Mouse (Mus musculus): ENCODE data around the gene Plekha7. TPM values are rescaled to one million over a fixed set of nuclear protein-coding genes. Genes with fewer than 3 reads are reported as not detected.
A peak's percentile ranks its signal among the peaks of the same experiment; 100 is the strongest.

The Plekha7 gene
- polyA plus RNA-seq, 1 experiment from 2014 or later = 7.2 TPM

DNA sequence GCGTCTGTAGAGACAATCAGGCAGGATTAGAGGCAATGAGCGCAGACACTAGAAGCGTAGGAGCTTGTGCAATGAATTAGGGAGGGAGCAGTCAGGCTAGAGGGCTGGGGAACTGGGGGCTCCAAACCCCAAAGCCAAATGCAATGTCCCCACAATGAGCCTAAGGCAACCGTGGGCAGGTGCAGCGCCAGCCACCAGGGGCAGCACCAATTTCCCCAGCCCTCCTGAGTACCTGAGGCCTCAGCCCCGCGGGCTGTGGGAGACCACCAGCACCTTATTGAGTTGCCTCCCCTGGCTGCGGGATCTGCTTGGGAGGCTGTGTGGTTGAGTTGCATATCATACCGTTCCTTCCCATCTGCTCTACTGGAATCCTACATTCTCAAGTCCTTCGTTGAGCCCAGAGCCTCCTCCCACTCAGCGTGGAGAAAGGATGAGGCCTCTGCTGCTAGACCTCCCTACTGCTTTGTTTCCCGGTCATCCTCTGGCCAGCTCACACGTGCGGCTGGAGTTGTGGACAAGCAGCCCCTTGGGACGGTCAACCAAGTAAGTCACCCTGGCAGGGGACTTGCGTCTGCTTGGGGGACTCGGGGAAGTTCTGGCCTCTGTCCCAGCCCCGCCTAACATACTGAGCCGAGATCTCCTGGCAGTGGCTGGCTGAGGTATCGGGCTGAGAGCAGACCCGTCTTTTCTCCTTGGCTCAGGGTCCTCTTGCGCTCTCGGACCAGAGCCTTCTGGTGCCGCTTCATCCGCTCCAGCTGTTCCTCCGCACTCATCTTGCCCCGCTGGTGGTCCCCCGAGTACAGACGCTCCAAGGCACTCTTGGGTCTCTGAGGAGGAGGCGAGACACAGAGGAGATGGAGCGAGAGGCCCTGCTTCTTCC, 173.5 kb downstream of the Plekha7 start:
- no peak overlapping the region for H3K9ac ChIP-seq (ENCODE audit: low read depth, low read length)
- no peak; the same call in 1 of the 2 replicates for ATAC-seq (ENCODE audit: low FRiP score, low TSS enrichment)

DNA sequence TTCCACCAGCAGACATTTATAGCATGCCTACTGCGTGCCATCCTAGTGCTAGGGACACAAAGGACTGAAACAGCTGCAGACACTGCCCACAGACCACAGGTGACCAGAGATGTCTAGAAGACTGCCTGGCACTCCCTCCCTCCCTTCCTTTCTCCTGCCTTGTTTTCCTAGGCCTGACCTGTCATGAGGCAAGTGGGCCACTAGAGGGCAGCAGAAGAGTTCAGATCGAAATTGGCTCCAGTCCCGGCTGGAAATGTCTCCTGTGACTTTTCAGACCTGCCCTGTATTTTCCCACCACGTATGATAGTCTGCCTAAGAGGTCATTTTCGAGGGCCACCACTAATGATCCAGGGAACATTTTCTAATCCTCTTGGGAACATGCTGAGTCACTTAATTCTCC, 176.1 kb downstream of the Plekha7 start:
- Histone ChIP-seq H3K9me3 (ENCODE audit: control insufficient read depth, low read length) (no peaks in the 10 kb centered on the region), H3K4me3 (ENCODE audit: low read length) (no peak overlapping the region), H3K9ac (ENCODE audit: low read depth, low read length) (no peak overlapping the region), H3K36me3 (ENCODE audit: control insufficient read depth, insufficient read depth, low read length) (no peaks in the 10 kb centered on the region), H3K27me3 (ENCODE audit: control insufficient read depth, insufficient read depth, low read length) (no peaks in the 10 kb centered on the region), H3K4me2 (replicated peaks; ENCODE audit: low read depth, low read length) (no peak overlapping the region), H3K27ac (ENCODE audit: low read depth, low read length) (no peak overlapping the region), H3K4me1 (ENCODE audit: control insufficient read depth, insufficient read depth, low read length) (no peaks in the 10 kb centered on the region)
- 4% methylated on average over 5 of the region's 5 CpGs for WGBS
- ATAC-seq (ENCODE audit: low FRiP score, low TSS enrichment) = no peak

More for the DNA sequence above, 173.5 kb downstream of the Plekha7 start:
- no peaks in the 10 kb centered on the region for H3K27me3 ChIP-seq (ENCODE audit: control insufficient read depth, insufficient read depth, low read length)
- H3K4me1 ChIP-seq (ENCODE audit: control insufficient read depth, insufficient read depth, low read length) = no peaks in the 10 kb centered on the region
- no peaks in the 10 kb centered on the region for H3K36me3 ChIP-seq (ENCODE audit: control insufficient read depth, insufficient read depth, low read length)
- H3K27ac ChIP-seq (ENCODE audit: low read depth, low read length) = no peak overlapping the region
- no peak overlapping the region for H3K4me3 ChIP-seq (ENCODE audit: low read length)
- no peaks in the 10 kb centered on the region for H3K9me3 ChIP-seq (ENCODE audit: control insufficient read depth, low read length)
- H3K4me2 ChIP-seq (replicated peaks; ENCODE audit: low read depth, low read length) = no peak overlapping the region
- WGBS = 78% methylated on average over 31 of the region's 31 CpGs

DNA sequence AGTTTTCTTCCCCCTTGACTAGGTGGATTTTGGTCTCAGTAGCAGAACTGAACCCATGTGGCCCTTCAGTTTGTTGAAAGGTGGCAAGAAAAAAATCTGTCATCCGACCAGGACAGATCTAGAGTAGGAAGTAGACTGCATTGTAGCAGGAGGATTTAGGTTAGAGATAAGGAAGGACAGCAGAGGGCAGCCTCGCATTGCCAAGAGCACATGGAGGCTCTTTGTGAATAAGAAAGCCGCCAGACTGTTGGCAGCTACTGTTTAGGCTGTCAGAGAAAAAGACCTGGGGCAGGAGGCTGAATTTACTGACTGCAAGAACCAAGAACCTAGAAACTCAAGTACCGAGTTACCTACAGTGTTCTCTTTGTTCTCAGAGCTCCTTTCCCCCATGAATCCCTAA, 176.8 kb downstream of the Plekha7 start:
- ATAC-seq (ENCODE audit: low FRiP score, low TSS enrichment) = no peak
- Histone ChIP-seq H3K4me1 (ENCODE audit: control insufficient read depth, insufficient read depth, low read length) (no peaks in the 10 kb centered on the region), H3K4me2 (replicated peaks; ENCODE audit: low read depth, low read length) (no peak overlapping the region), H3K27ac (ENCODE audit: low read depth, low read length) (no peak overlapping the region), H3K9ac (ENCODE audit: low read depth, low read length) (no peak overlapping the region), H3K27me3 (ENCODE audit: control insufficient read depth, insufficient read depth, low read length) (no peaks in the 10 kb centered on the region), H3K4me3 (ENCODE audit: low read length) (no peak overlapping the region), H3K36me3 (ENCODE audit: control insufficient read depth, insufficient read depth, low read length) (no peaks in the 10 kb centered on the region), H3K9me3 (ENCODE audit: control insufficient read depth, low read length) (no peaks in the 10 kb centered on the region)
- WGBS = 24% methylated on average over 4 of the region's 4 CpGs

DNA sequence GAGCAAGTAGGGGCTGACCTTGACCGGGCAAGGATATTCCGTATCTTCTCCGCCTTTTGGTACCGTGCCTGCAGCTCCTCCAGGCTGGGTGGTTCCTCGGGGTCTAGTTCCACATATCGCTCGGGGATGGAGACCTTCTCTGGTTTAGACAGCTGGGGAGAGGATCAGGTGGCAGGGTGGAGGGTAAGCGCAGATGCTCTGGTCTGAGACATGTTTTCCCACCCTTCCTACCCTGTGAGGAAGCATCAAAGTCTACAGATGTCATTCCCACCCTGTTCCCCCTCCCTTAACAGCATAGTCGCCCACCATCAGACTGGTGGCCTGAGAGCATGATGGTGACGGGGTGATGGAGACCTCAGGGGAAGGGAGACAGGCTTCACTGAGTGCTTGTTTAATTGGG, 178.8 kb downstream of the Plekha7 start:
- H3K9ac ChIP-seq (ENCODE audit: low read depth, low read length) = no peak overlapping the region
- H3K4me2 ChIP-seq (replicated peaks; ENCODE audit: low read depth, low read length) = no peak overlapping the region
- no peaks in the 10 kb centered on the region for H3K36me3 ChIP-seq (ENCODE audit: control insufficient read depth, insufficient read depth, low read length)
- 60% methylated on average over 10 of the region's 10 CpGs for WGBS
- H3K4me1 ChIP-seq (ENCODE audit: control insufficient read depth, insufficient read depth, low read length) = no peaks in the 10 kb centered on the region
- no peaks in the 10 kb centered on the region for H3K9me3 ChIP-seq (ENCODE audit: control insufficient read depth, low read length)
- ATAC-seq (ENCODE audit: low FRiP score, low TSS enrichment) = peak; percentile 58
- H3K4me3 ChIP-seq (ENCODE audit: low read length) = no peak overlapping the region
- H3K27ac ChIP-seq (ENCODE audit: low read depth, low read length) = no peak overlapping the region
- H3K27me3 ChIP-seq (ENCODE audit: control insufficient read depth, insufficient read depth, low read length) = no peaks in the 10 kb centered on the region

DNA sequence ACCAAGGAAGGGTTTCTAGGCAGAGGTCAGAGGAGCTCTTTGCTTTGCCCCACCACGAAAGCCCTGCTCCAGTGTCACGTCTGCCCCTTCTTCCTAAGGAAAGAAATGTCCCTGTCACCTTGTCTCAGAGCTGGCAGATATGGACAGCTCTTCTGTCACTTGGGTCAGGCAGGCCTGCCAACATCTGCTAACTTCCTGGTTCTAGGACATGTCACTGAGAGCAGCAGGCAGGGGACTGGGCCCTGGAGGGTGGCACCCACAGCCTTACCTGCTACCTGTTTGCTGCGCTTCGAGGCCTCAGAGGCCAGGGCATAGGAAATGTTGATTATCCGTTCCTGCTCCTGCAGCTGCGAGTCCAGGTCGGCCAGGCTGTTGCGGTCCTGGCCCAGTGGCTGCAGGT, 179.9 kb downstream of the Plekha7 start:
- Histone ChIP-seq H3K27me3 (ENCODE audit: control insufficient read depth, insufficient read depth, low read length) (no peaks in the 10 kb centered on the region), H3K4me2 (replicated peaks; ENCODE audit: low read depth, low read length) (no peak overlapping the region), H3K4me1 (ENCODE audit: control insufficient read depth, insufficient read depth, low read length) (no peaks in the 10 kb centered on the region), H3K9ac (ENCODE audit: low read depth, low read length) (no peak overlapping the region), H3K4me3 (ENCODE audit: low read length) (no peak overlapping the region), H3K9me3 (ENCODE audit: control insufficient read depth, low read length) (no peaks in the 10 kb centered on the region), H3K27ac (ENCODE audit: low read depth, low read length) (no peak overlapping the region), H3K36me3 (ENCODE audit: control insufficient read depth, insufficient read depth, low read length) (no peaks in the 10 kb centered on the region)
- 87% methylated on average over 8 of the region's 8 CpGs for WGBS
- ATAC-seq (ENCODE audit: low FRiP score, low TSS enrichment) = no peak

DNA sequence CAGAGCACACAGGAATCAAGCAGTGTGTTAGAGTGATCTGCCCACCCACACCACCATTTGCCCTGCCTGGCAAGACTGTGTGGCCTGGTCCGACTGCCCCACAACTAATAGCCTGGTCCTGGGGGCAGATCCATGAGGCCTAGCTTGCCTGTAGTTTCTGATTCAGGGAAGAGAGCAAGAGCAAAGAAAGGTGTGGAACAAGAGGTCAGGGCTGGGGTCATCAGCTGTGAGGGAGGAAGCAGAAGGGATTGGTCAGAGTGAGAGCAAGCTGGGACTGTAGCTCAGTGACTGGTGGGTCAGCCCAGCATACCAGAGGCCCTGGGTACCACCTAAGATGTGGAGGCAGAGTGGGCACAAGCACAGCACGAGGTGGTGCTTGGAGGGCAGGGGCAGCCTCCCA, 181.1 kb downstream of the Plekha7 start:
- no peak overlapping the region for H3K4me2 ChIP-seq (replicated peaks; ENCODE audit: low read depth, low read length)
- no peaks in the 10 kb centered on the region for H3K27me3 ChIP-seq (ENCODE audit: control insufficient read depth, insufficient read depth, low read length)
- H3K36me3 ChIP-seq (ENCODE audit: control insufficient read depth, insufficient read depth, low read length) = no peaks in the 10 kb centered on the region
- 70% methylated on average over 2 of the region's 2 CpGs for WGBS
- ATAC-seq (ENCODE audit: low FRiP score, low TSS enrichment) = no peak
- no peaks in the 10 kb centered on the region for H3K9me3 ChIP-seq (ENCODE audit: control insufficient read depth, low read length)
- H3K27ac ChIP-seq (ENCODE audit: low read depth, low read length) = no peak overlapping the region
- H3K4me3 ChIP-seq (ENCODE audit: low read length) = no peak overlapping the region
- no peaks in the 10 kb centered on the region for H3K4me1 ChIP-seq (ENCODE audit: control insufficient read depth, insufficient read depth, low read length)
- no peak overlapping the region for H3K9ac ChIP-seq (ENCODE audit: low read depth, low read length)

DNA sequence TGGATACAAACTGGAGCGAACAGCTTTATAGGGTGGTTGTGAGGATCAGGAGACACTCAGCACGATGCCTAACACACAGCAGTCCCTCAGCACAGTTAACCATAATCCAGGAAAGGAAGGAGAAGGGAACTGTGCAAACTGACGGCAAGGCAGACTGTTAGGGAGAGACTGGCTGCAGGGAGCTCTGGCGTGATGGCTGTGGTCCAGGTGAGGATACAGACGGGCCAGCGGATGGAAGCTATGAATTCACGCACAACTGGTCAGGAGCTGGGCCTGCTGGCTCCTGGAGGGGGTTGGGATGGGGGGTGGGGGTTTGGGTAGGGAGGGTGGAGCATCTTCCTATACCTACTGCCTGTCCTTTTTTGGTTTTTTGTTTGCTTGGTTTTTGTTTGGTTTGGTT, 182.5 kb downstream of the Plekha7 start:
- Histone ChIP-seq H3K4me2 (replicated peaks; ENCODE audit: low read depth, low read length) (no peak overlapping the region), H3K9me3 (ENCODE audit: control insufficient read depth, low read length) (no peaks in the 10 kb centered on the region), H3K4me1 (ENCODE audit: control insufficient read depth, insufficient read depth, low read length) (no peaks in the 10 kb centered on the region), H3K36me3 (ENCODE audit: control insufficient read depth, insufficient read depth, low read length) (no peaks in the 10 kb centered on the region), H3K9ac (ENCODE audit: low read depth, low read length) (no peak overlapping the region), H3K27me3 (ENCODE audit: control insufficient read depth, insufficient read depth, low read length) (no peaks in the 10 kb centered on the region), H3K27ac (ENCODE audit: low read depth, low read length) (no peak overlapping the region), H3K4me3 (ENCODE audit: low read length) (no peak overlapping the region)
- WGBS = 70% methylated on average over 7 of the region's 7 CpGs
- ATAC-seq (ENCODE audit: low FRiP score, low TSS enrichment) = no peak

DNA sequence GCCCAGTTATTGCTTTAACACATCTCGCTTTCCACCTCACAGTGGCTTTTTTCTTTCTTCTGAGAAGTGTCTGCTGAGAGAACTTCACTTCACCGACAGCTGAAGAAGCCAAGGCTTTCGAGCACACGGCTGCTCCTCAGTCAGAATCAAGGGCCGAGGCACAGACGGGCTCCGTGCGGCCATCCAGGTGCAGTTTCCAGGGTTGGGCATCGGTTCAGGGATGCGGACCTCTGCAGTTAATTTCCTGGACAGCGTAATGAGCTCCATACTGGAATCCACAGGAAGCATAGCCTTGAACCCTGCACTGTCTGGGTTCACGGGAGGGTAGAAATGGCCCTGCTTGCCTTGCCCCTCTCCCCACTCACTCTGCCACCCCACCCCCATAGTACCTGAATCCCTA, 184.1 kb downstream of the Plekha7 start:
- no peaks in the 10 kb centered on the region for H3K27me3 ChIP-seq (ENCODE audit: control insufficient read depth, insufficient read depth, low read length)
- H3K4me1 ChIP-seq (ENCODE audit: control insufficient read depth, insufficient read depth, low read length) = no peaks in the 10 kb centered on the region
- no peaks in the 10 kb centered on the region for H3K36me3 ChIP-seq (ENCODE audit: control insufficient read depth, insufficient read depth, low read length)
- no peak for ATAC-seq (ENCODE audit: low FRiP score, low TSS enrichment)
- no peak overlapping the region for H3K4me3 ChIP-seq (ENCODE audit: low read length)
- no peak overlapping the region for H3K4me2 ChIP-seq (replicated peaks; ENCODE audit: low read depth, low read length)
- no peak overlapping the region for H3K9ac ChIP-seq (ENCODE audit: low read depth, low read length)
- H3K27ac ChIP-seq (ENCODE audit: low read depth, low read length) = no peak overlapping the region
- peaks cover 4% of the 10 kb centered on the region for H3K9me3 ChIP-seq (ENCODE audit: control insufficient read depth, low read length)
- WGBS = 85% methylated on average over 12 of the region's 12 CpGs

DNA sequence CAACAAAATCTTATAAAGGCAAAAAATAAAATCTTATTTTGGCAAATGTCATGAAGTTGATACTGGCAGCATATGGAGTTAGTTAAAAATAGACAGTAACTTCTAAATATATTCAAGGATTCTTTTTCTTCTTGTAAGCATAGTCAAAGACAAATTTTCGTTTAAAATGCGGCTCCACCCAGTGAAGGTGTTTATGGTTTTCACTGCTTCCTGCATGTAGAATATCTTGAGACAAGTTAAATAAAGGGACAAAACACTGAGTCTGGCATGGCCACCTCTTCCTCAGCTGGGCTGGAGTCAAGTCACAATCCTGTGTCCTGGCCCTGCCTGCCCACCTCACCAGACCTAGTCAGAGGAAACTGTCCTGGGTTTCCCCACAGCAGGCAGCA, 184.6 kb downstream of the Plekha7 start:
- Histone ChIP-seq H3K4me2 (replicated peaks; ENCODE audit: low read depth, low read length) (no peak overlapping the region), H3K4me3 (ENCODE audit: low read length) (no peak overlapping the region), H3K9ac (ENCODE audit: low read depth, low read length) (no peak overlapping the region), H3K27me3 (ENCODE audit: control insufficient read depth, insufficient read depth, low read length) (no peaks in the 10 kb centered on the region), H3K36me3 (ENCODE audit: control insufficient read depth, insufficient read depth, low read length) (no peaks in the 10 kb centered on the region), H3K9me3 (ENCODE audit: control insufficient read depth, low read length) (peaks cover 4% of the 10 kb centered on the region), H3K4me1 (ENCODE audit: control insufficient read depth, insufficient read depth, low read length) (no peaks in the 10 kb centered on the region), H3K27ac (ENCODE audit: low read depth, low read length) (no peak overlapping the region)
- no peak for ATAC-seq (ENCODE audit: low FRiP score, low TSS enrichment)
- 88% methylated on average over 2 of the region's 2 CpGs for WGBS
